Mouse (Mus musculus): Measurements from ENCODE around the gene Nodal.
A peak's percentile ranks its signal among the peaks of the same experiment; 100 is the strongest.

Gene Nodal

GRCm38 (mm10) chr10:61398125-61398524 lies 19.6 kb upstream of the Nodal start:
- no peak for DNase-seq (ENCODE audit: low read depth, low spot score)

GRCm38 (mm10) chr10:61399156-61399734 lies 18.5 kb upstream of the Nodal start:
- DNase-seq (ENCODE audit: low read depth, low spot score) = peak; percentile 91

GRCm38 (mm10) chr10:61400407-61400806 lies 17.4 kb upstream of the Nodal start:
- DNase-seq (ENCODE audit: low read depth, low spot score) = no peak

GRCm38 (mm10) chr10:61402480-61402879 lies 15.3 kb upstream of the Nodal start:
- peak; percentile 26 for DNase-seq (ENCODE audit: low read depth, low spot score)

GRCm38 (mm10) chr10:61402911-61403310 lies 14.9 kb upstream of the Nodal start:
- DNase-seq (ENCODE audit: low read depth, low spot score) = no peak

- DNase-seq (ENCODE audit: low read depth, low spot score) = no peak
These were observed 11.8 kb upstream of the Nodal start for GRCm38 (mm10) chr10:61405958-61406357.

- no peak for DNase-seq (ENCODE audit: low read depth, low spot score)
These were observed 8.0 kb upstream of the Nodal start for GRCm38 (mm10) chr10:61409776-61410175.

GRCm38 (mm10) chr10:61410193-61410592 lies 7.6 kb upstream of the Nodal start:
- no peak for DNase-seq (ENCODE audit: low read depth, low spot score)

GRCm38 (mm10) chr10:61412910-61413625 lies 4.7 kb upstream of the Nodal start:
- DNase-seq (ENCODE audit: low read depth, low spot score) = no peak

GRCm38 (mm10) chr10:61415240-61415639 lies 2.5 kb upstream of the Nodal start:
- no peak for DNase-seq (ENCODE audit: low read depth, low spot score)

GRCm38 (mm10) chr10:61415890-61416289 lies 1.9 kb upstream of the Nodal start:
- no peak for DNase-seq (ENCODE audit: low read depth, low spot score)

GRCm38 (mm10) chr10:61416561-61416960 lies 1.2 kb upstream of the Nodal start:
- no peak for DNase-seq (ENCODE audit: low read depth, low spot score)

- DNase-seq (ENCODE audit: low read depth, low spot score) = no peak
These were observed 726 bp upstream of the Nodal start for GRCm38 (mm10) chr10:61417046-61417445.

- no peak for DNase-seq (ENCODE audit: low read depth, low spot score)
These were observed 544 bp downstream of the Nodal start for GRCm38 (mm10) chr10:61418131-61418900.

GRCm38 (mm10) chr10:61419146-61419545 lies 1.4 kb downstream of the Nodal start:
- no peak for DNase-seq (ENCODE audit: low read depth, low spot score)

GRCm38 (mm10) chr10:61420011-61420410 lies 2.2 kb downstream of the Nodal start:
- no peak for DNase-seq (ENCODE audit: low read depth, low spot score)

- DNase-seq (ENCODE audit: low read depth, low spot score) = no peak
These were observed 5.1 kb downstream of the Nodal start for GRCm38 (mm10) chr10:61422861-61423260.

- DNase-seq (ENCODE audit: low read depth, low spot score) = no peak
These were observed 5.5 kb downstream of the Nodal start for GRCm38 (mm10) chr10:61423289-61423688.

GRCm38 (mm10) chr10:61424500-61424899 lies 6.7 kb downstream of the Nodal start:
- peak; percentile 13 for DNase-seq (ENCODE audit: low read depth, low spot score)

- no peak for DNase-seq (ENCODE audit: low read depth, low spot score)
These were observed 7.3 kb downstream of the Nodal start for GRCm38 (mm10) chr10:61425047-61425446.

GRCm38 (mm10) chr10:61426251-61426757 lies 8.5 kb downstream of the Nodal start:
- DNase-seq (ENCODE audit: low read depth, low spot score) = no peak

GRCm38 (mm10) chr10:61427951-61428350 lies 10.2 kb downstream of the Nodal start:
- DNase-seq (ENCODE audit: low read depth, low spot score) = peak; percentile 13
